Mouse (Mus musculus) CH12.LX (cell line): Measurements from ENCODE around the gene Dlg2.

Experiments
- RAD21 ChIP-seq: IDR thresholded peaks from 2 replicates; pipeline ENCODE4 v1.6.1; 2011; ENCODE audit warnings: low read depth, mild to moderate bottlenecking, low read length, improper control_type of control experiment, moderate library complexity
- TCF12 ChIP-seq: IDR thresholded peaks from 2 replicates; pipeline ENCODE4 v1.6.1; 2014; ENCODE audit warnings: low read depth, mild to moderate bottlenecking, inconsistent platforms, low read length, improper control_type of control experiment

- TF ChIP-seq TCF12, result no peak
- no peak for TF ChIP-seq RAD21
Observed at GRCm38 (mm10) chr7:92003769-92004455, 1527.4 kb downstream of the Dlg2 start.
